Mouse (Mus musculus): ENCODE measurements around the gene Isg20. TPM values are rescaled to one million over a fixed set of nuclear protein-coding genes. Genes with fewer than 3 reads are reported as not detected.

Gene Isg20
- total RNA-seq, 2 experiments from 2014 or later: 6.5 to 8.8 TPM

DNA sequence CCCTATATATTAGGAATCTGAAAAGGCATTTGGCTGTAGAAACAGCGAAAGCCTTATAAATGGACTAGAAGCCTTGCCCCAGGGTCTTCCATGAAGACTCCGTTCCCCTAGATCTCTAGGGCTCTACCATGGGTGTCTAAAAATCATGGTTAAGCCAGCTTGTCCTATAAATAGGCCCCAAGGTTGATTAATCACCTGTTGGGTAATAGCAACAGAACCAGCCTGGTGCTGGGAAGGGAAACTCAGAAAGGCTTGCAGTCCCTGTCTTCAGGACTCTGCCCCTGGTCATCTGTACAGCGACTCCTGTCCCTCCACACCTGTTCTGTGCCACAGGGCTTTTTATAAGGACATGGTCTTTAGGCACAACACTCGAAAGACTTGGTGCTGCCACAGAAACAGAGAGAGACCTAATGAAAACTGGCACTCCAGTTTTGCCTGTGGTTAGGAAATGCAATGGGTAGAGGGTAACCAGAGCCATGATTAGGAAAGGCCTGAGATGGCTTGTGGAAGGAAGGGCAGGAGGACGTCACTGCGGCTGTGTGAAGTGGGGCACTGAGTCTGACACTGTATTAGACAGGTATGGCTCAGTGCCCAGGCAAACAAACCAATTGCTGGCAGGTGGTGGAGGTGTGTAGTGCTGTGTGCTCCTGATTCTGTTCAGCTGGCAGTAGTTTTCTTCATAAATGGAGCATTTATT lies 9.9 kb upstream of the Isg20 start:
- DNase-seq: no peak

DNA sequence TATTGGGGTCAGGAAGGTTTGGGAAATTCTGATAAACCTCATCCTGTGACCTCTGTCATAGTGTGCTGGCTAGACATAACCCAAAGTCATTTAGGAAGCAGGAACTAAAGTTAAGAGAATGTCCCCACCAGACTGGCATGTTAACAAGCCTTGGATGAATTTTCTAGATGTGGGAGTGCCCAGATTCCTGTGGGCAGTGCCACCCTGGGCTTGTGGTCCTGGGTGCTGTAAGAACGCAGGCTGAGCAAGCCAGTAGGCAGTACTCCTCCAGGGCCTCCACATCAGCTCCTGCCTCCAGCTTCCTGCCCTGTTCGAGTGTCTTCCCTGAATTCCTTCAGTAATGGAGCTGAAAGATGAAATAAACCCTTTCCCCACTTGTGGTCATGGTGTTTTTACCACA lies 9.0 kb upstream of the Isg20 start:
- no peak for DNase-seq

DNA sequence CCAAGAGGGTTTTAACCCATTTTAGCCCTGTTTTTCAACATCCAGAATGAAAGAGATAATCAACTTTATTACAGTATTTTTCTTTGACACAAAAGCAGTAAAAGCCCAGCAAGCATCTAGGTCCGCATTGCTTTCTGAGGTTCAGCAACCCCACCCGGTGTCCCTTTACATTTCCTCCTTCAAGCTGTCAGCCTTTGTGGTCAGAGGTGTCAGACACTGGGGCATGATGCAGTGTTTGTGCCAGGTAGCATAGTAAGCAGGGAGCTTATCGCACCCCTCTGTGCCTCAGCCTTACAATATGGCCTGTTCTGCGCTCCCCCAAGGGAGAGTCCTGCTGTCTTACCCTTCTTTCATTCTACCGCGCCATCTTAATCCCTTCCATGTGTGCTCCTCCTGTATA lies 4.2 kb upstream of the Isg20 start:
- no peak for DNase-seq

- DNase-seq: no peak
Observed at GRCm38 (mm10) chr7:78910336-78911098, 2.7 kb upstream of the Isg20 start.

DNA sequence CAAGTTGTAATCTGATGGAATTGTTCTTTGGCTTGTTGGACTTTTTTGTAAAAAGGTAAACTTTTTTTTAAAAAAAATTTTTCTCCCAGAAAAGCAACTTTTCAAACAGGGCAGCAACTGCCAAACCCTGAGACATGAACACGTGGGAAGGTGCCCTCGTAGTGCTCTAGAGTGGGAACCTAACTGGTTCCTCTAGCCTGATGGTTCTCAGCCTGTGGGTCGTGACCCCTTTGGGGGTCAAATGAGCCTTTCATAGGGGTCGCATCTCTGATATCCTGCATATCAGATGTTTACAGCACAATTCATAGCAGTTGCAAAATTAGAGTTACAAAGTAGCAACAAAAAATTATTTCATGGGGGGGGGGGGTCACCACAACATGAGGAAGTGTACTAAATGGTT lies 2.0 kb upstream of the Isg20 start:
- DNase-seq: no peak

DNA sequence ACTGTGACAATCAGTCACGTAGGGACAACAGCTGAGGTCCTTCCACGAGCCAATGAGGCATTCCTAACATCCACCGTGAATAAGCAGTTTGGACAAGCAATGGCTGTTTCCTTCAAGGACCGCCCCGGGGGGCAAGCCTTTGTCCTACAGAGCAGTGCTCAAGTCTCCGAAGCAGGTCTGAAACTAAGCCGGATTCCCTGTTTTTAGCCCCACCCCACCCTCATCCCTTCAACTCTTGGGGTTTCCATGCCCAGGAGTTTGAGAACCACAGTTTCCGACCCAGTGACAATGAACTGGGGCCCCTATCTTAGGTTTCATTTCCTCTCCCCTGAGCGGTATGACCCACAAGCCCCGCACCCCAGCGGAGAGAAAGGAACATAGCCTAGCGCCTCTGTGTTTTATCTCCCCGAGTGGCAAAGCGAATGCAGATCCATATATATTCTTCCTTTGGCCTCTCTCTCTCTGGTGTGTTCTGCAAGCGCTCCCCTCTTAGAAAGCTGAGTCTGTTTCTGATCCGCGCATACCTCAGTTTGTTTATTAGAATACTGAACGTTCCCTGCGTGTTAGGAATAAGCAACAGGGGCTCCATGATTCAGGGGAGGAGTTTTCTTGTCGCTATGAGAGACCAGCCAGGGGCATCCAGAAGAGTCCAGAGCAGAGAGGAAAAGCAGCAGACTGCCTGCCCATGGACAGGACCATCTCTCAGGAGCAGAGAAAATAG lies 811 bp upstream of the Isg20 start:
- DNase-seq: no peak

GRCm38 (mm10) chr7:78913649-78914544 lies 673 bp downstream of the Isg20 start:
- peak; percentile 78 for DNase-seq

- DNase-seq: no peak
Observed at GRCm38 (mm10) chr7:78914545-78914845, 1.3 kb downstream of the Isg20 start.

DNA sequence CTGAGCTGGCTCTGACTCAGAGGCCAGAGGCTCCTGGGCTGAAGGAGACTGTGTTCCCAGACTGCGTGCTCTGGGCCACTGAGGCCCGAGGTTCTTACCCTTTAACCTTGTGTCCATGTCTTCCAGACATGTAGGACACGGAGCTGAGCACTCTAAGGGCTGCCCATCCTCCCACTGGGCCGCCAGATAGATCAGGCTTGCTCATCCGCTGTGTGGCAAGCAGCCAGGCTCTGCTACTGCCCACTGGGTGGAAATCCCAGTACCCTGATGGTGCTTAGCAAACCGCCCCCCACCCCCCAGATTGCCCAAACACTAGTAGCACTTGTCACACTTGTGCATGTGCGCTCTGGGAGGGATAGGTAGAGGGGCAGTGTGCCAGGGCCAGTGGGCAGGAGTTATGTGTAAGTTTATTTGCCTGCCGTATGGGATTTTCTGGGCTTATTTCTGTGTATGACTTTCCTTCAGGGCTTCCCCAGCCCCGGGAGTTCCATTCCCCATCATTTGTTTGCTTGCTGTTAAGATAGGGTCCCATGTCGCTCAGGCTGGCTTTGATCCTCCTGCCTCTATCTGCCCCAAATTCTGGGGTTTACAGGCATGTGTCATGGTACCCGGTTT lies 1.8 kb downstream of the Isg20 start:
- no peak for DNase-seq

DNA sequence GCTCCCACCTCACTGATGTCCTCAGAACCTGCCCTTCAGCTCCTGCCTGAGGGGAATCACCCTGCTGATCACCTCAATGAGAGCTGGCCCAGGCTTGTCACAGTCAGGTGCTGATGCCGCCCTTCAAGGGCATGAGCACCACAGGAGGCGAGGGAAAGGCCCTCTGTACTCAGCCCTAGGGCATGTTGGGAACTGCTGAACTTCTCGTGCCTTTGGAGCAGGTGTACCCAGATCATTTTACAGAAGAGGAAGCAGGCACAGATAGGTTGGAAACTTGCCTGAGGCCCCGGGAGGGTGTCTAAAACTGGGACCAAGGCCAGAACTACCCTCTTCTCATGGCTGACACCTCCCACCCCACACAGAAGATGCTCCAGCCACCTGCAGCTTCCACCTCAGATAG lies 5.5 kb downstream of the Isg20 start:
- DNase-seq: no peak

- DNase-seq: no peak
Observed at GRCm38 (mm10) chr7:78922506-78922905, 9.3 kb downstream of the Isg20 start.

- peak; percentile 85 for DNase-seq
Observed at GRCm38 (mm10) chr7:78924300-78924699, 11.1 kb downstream of the Isg20 start.

DNA sequence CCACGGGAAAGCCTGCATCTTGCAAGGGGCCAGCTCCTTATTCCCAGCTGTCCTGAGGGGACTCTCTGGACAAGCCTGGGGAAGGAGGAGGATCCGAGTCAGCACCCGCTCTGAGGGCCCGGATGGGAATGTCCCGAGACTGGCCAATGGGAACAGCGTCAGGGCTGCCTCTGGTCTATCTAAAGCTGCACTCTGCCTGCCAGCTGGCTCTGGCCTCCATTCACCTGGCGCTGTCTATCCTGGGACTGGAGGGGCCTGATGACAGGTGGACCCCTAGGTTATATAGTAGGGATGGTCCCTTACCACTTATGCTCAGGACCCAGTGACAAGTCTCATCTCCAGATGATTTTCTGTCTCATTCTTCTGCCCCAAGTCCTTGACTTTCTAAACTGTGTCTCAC lies 11.6 kb downstream of the Isg20 start:
- DNase-seq: no peak

DNA sequence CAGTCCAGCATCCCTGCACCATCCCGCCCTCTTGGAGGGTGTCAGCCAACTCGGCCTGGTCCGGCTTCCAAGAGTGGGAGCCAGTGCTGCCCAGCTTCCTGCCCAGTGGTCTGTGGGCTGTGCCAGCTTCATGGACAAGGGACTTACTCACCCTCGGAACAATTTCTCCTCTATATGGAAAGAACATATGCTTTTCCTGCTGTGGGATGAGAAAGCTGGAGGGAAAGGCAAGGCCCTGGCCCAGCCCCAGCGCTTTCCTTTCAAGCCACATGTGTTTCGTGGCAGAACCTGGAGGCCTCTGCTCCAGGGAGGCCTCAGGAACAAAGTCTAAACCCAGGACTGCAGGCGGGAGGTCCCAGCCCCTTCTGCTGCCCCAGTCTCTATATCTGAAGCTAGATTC lies 12.5 kb downstream of the Isg20 start:
- DNase-seq: no peak

DNA sequence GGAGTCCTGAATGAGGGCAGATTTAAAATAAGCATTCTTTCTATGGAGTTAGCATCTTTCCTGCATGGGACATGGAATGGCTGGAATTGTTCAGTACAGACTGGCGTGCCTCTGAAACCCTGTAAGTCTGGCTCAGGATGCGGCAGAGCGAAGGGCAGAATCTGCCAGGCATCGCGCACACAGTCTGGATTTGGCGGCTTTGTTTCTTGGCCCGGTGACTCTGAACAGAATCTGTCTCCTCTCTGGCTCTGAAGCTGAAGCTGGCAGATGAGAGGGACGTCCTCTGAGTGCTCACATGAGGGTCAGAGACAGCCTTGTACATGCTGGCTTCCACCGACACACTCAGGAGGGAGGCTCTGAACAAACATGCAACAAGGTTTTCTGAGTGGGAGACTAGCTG lies 12.9 kb downstream of the Isg20 start:
- DNase-seq: no peak

GRCm38 (mm10) chr7:78927266-78927665 lies 14.0 kb downstream of the Isg20 start:
- DNase-seq: no peak

- no peak for DNase-seq
Observed at GRCm38 (mm10) chr7:78938957-78939602, 25.9 kb downstream of the Isg20 start.

GRCm38 (mm10) chr7:78940971-78941370 lies 27.7 kb downstream of the Isg20 start:
- no peak for DNase-seq

DNA sequence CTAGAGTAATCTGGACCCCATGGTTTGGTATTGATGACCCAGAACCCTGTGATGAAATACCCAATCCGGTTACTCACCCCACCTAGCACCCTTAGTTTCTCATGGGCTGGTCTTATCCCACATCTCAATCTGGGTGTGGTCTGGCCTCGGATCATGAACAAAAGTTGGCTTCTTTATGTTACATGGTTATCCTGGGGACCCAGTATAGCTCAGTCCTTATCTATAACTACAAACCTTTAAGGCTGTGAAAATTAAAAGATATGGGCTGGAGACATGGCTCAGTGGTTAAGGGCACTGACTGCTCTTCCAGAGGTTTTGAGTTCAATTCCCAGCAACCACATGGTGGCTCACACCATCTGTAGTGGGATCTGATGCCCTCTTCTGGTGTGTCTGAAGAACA lies 29.3 kb downstream of the Isg20 start:
- DNase-seq: no peak

- no peak for DNase-seq
Observed at GRCm38 (mm10) chr7:78953886-78954572, 40.8 kb downstream of the Isg20 start.

- no peak for DNase-seq
Observed at GRCm38 (mm10) chr7:78954619-78955018, 41.4 kb downstream of the Isg20 start.
